ENCODE assay signal across 12 mouse cellular contexts in genomic region chr4:137766365-137766764, GRCm38 (mm10). TPM values are rescaled to one million over a fixed set of nuclear protein-coding genes. Genes with fewer than 3 reads are reported as not detected.
DNase-seq lines count a peak whose midpoint lies in the region; ATAC-seq and TF ChIP-seq lines count a peak whose summit lies in the region.
"Had no signal": no experiment of that assay in that cellular context is flagged by ENCODE, and none has a peak within 500 bp of the region (broad histone marks: within the 10 kb centered on the region; RNA-seq: fewer than 3 reads in every experiment).

No protein-coding gene starts in this region.

- no peak for DNase-seq in heart, embryonic 10.5 days (ENCODE audit: low spot score)
- no peak for DNase-seq in heart, adult 8-10 months (ENCODE audit: low spot score)
- DNase-seq in CH12.LX (ENCODE audit: extremely low read depth) = no peak
- DNase-seq in liver, embryonic 14.5 days (ENCODE audit: low read depth in 3 of 3, low spot score in 3 of 3) = no peak
- no peak for DNase-seq in cerebellum, adult 11-12 months
- no peak for DNase-seq in left cerebral cortex, postnatal 25 days (ENCODE audit: low spot score in 2 of 2)
- DNase-seq: cerebellum, adult 11 months; gastrocnemius, postnatal 14 days; lung, postnatal 10 days; thymus, postnatal 25 days had no signal

- no peak overlapping the region for H3K9ac ChIP-seq in CH12.LX (ENCODE audit: insufficient read depth, low read depth)
- no peak overlapping the region for H3K9ac ChIP-seq in forebrain, embryonic 12.5 days
- H3K9ac ChIP-seq in liver, embryonic 14.5 days (replicated peaks) = no peak overlapping the region

- peaks cover 37% of the 10 kb centered on the region for H3K79me2 ChIP-seq in CH12.LX (replicated peaks; ENCODE audit: control insufficient read depth, extremely low read depth, insufficient read depth, poor library complexity, severe bottlenecking)

- H3K27ac ChIP-seq in heart, embryonic 10.5 days = peak overlapping the region; percentile 44; the same call in 1 of the 2 replicates
- 0 out of 2 replicates have a peak overlapping the region, but pooled peaks have one; percentile 27 for H3K27ac ChIP-seq in CH12.LX (ENCODE audit: insufficient read depth, low read depth)
- H3K27ac ChIP-seq in forebrain, embryonic 12.5 days = peak overlapping the region; percentile 94
- H3K27ac ChIP-seq in liver, embryonic 14.5 days = no peak overlapping the region

- in situ Hi-C loops in CH12.LX (cut with MboI; ENCODE audit: low pct_ligation_motif_present, low pct_unique_long_range_greater_than_20kb, low sequenced_read_pairs) = no loop called here

- TF ChIP-seq CTCF in CH12.LX (conservative IDR thresholded peaks at IDR 0.05 in 1 of 2, IDR thresholded peaks at IDR 0.05 in 1 of 2; ENCODE audit: low read depth in 2 of 2, low read length in 2 of 2) = no peak
- no peak for TF ChIP-seq CTCF in liver, embryonic 14.5 days (IDR thresholded peaks at IDR 0.05; ENCODE audit: low read depth)

- no peak for TF ChIP-seq POLR2A in CH12.LX (IDR thresholded peaks at IDR 0.05; ENCODE audit: low read depth, low read length)

- H3K4me1 ChIP-seq in heart, embryonic 10.5 days = peaks cover 58% of the 10 kb centered on the region
- H3K4me1 ChIP-seq in CH12.LX (ENCODE audit: control insufficient read depth in 1 of 2, insufficient read depth in 2 of 2) = peaks cover 19 to 88% of the 10 kb centered on the region in 2 experiments
- H3K4me1 ChIP-seq in forebrain, embryonic 12.5 days = peaks cover 32% of the 10 kb centered on the region
- 0 out of 4 replicates have a peak, but pooled peaks cover 0 to 6% of the 10 kb centered on the region in 2 experiments for H3K4me1 ChIP-seq in liver, embryonic 14.5 days (replicated peaks; ENCODE audit: control insufficient read depth in 2 of 2, insufficient read depth in 2 of 2, low read length in 1 of 2)

- dilution Hi-C loops in CH12.LX (cut with MboI; ENCODE audit: extremely low pct_ligation_motif_present, extremely low pct_unique_long_range_greater_than_20kb, low sequenced_read_pairs) = no loop called here

- no peak for ATAC-seq in forebrain, embryonic 12.5 days (ENCODE audit: low FRiP score)
- ATAC-seq in liver, embryonic 14.5 days (ENCODE audit: insufficient read depth) = peak; percentile 18; the same call in 1 of the 2 replicates
- no peak for ATAC-seq in CD4-positive, CD25-positive, alpha-beta regulatory T cell, adult 4 months

- no peak for TF ChIP-seq EP300 in CH12.LX (IDR thresholded peaks at IDR 0.05; ENCODE audit: low read length)
- no peak for TF ChIP-seq EP300 in liver, embryonic 14.5 days (IDR thresholded peaks at IDR 0.05; ENCODE audit: low read depth)

- no peaks in the 10 kb centered on the region for H3K36me3 ChIP-seq in heart, embryonic 10.5 days
- H3K36me3 ChIP-seq in CH12.LX (replicated peaks in 1 of 2; ENCODE audit: control insufficient read depth in 1 of 2, insufficient read depth in 1 of 2, low read length in 1 of 2) = peaks cover 2 to 77% of the 10 kb centered on the region in 2 experiments
- H3K36me3 ChIP-seq in forebrain, embryonic 12.5 days (replicated peaks) = no peaks in the 10 kb centered on the region
- H3K36me3 ChIP-seq in liver, embryonic 14.5 days (replicated peaks; ENCODE audit: control insufficient read depth, insufficient read depth, low read depth) = no peaks in the 10 kb centered on the region

- H3K4me2 ChIP-seq in CH12.LX (ENCODE audit: insufficient read depth, low read depth, poor library complexity, severe bottlenecking) = no peak overlapping the region
- no peak overlapping the region for H3K4me2 ChIP-seq in forebrain, embryonic 12.5 days
- H3K4me2 ChIP-seq in liver, embryonic 14.5 days (ENCODE audit: low read depth) = no peak overlapping the region

- H3K27me3 ChIP-seq in heart, embryonic 10.5 days (ENCODE audit: insufficient read depth, poor library complexity, severe bottlenecking) = peaks cover 19% of the 10 kb centered on the region; the same call in 1 of the 2 replicates
- no peaks in the 10 kb centered on the region for H3K27me3 ChIP-seq in CH12.LX (replicated peaks)
- no peaks in the 10 kb centered on the region for H3K27me3 ChIP-seq in forebrain, embryonic 12.5 days
- H3K27me3 ChIP-seq in liver, embryonic 14.5 days (ENCODE audit: control insufficient read depth, insufficient read depth, low read length) = no peaks in the 10 kb centered on the region

- 23% methylated on average over 5 of the region's 5 CpGs for WGBS in heart, embryonic 10.5 days
- 12% methylated on average over 5 of the region's 5 CpGs for WGBS in forebrain, embryonic 12.5 days
- WGBS in liver, embryonic 14.5 days (ENCODE audit: insufficient replicate concordance) = 30% methylated on average over 5 of the region's 5 CpGs

- intact Hi-C loops in left cerebral cortex, postnatal 25 days (cut with DNase I) = no loop called here

- H3K9me3 ChIP-seq in heart, embryonic 10.5 days = no peaks in the 10 kb centered on the region
- H3K9me3 ChIP-seq in CH12.LX (replicated peaks; ENCODE audit: low read length) = no peaks in the 10 kb centered on the region
- H3K9me3 ChIP-seq in forebrain, embryonic 12.5 days = no peaks in the 10 kb centered on the region
- no peaks in the 10 kb centered on the region for H3K9me3 ChIP-seq in liver, embryonic 14.5 days (ENCODE audit: control insufficient read depth, low read length)

- H3K4me3 ChIP-seq in heart, embryonic 10.5 days = no peak overlapping the region
- H3K4me3 ChIP-seq in CH12.LX (replicated peaks in 1 of 3; ENCODE audit: low read depth in 2 of 3, low read length in 2 of 3, poor library complexity in 1 of 3) = no peak overlapping the region
- no peak overlapping the region for H3K4me3 ChIP-seq in forebrain, embryonic 12.5 days (replicated peaks)
- no peak overlapping the region for H3K4me3 ChIP-seq in liver, embryonic 14.5 days (ENCODE audit: insufficient read depth in 1 of 2, low read depth in 2 of 2, low read length in 2 of 2)

- no peak for TF ChIP-seq RAD21 in CH12.LX (IDR thresholded peaks at IDR 0.05; ENCODE audit: low read depth, low read length)

TF ChIP-seq in CH12.LX, 34 proteins besides CTCF, POLR2A, EP300 and RAD21:
- no peak for TF ChIP-seq TCF12 (IDR thresholded peaks at IDR 0.05; ENCODE audit: low read depth, low read length)
- TF ChIP-seq MXI1 (IDR thresholded peaks at IDR 0.05; ENCODE audit: low read depth, low read length) = no peak
- TF ChIP-seq NRF1 (IDR thresholded peaks at IDR 0.05; ENCODE audit: low read depth, low read length) = no peak
- no peak for TF ChIP-seq HCFC1 (IDR thresholded peaks at IDR 0.05; ENCODE audit: low read depth, low read length)
- no peak for TF ChIP-seq MYC (IDR thresholded peaks at IDR 0.05; ENCODE audit: low read depth, low read length)
- no peak for TF ChIP-seq MAX (IDR thresholded peaks at IDR 0.05; ENCODE audit: low read length)
- TF ChIP-seq CHD2 (IDR thresholded peaks at IDR 0.05; ENCODE audit: low read length) = no peak
- TF ChIP-seq SMC3 (IDR thresholded peaks at IDR 0.05; ENCODE audit: low read depth, low read length) = no peak
- TF ChIP-seq BHLHE40 (IDR thresholded peaks at IDR 0.05; ENCODE audit: low read depth, low read length) = no peak
- TF ChIP-seq USF1 (IDR thresholded peaks at IDR 0.05; ENCODE audit: low read depth, low read length) = no peak

RNA-seq across cellular contexts. Expression of gene Alpl, which starts 29.8 kb away (rescaled TPM):
- 1.0 and 4.5 TPM in 2 replicates for polyA plus RNA-seq in heart, embryonic 10.5 days (2016; fragmentation: Nextera tagmentation; extraction: Ambion mirVana)
- 10 to 100 TPM; 54.6 to 70.0 (median 62.3) TPM for total RNA-seq in heart, adult 8-10 months (2022)
- total RNA-seq in CH12.LX (2012; rRNA removed) (115 and 130 TPM in 2 replicates), CH12.LX (2014; rRNA removed) (62.9 and 65.7 TPM in 2 replicates)
- polyA plus RNA-seq in CH12.LX (2012; ENCODE audit: insufficient read length, low read depth) = 152 and 164 TPM in 2 replicates
- 13.1 and 15.5 TPM in 2 replicates for polyA plus RNA-seq in forebrain, embryonic 12.5 days (2016; fragmentation: Nextera tagmentation; extraction: Ambion mirVana)
- polyA plus RNA-seq in liver, embryonic 14.5 days (2012; rRNA removed) = 4.6 and 5.1 TPM in 2 replicates
- 5.1 and 6.1 TPM in 2 replicates for polyA plus RNA-seq in liver, embryonic 14.5 days (2014; fragmentation: Nextera tagmentation; extraction: Ambion mirVana)
- polyA plus RNA-seq in CD4-positive, CD25-positive, alpha-beta regulatory T cell, adult 4 months (2017; shearing (Covaris generic)) = 1 to 10 TPM; 1.5 to 2.8 TPM
- total RNA-seq in left cerebral cortex, postnatal 25 days (2021) = 1 to 10 TPM; 7.1 to 7.8 TPM
